Mouse (Mus musculus) heart, embryonic 10.5 days (tissue): ENCODE measurements at regions not wholly inside any gene's neighbourhood (a gene's known extent, or its start where the extent isn't known, plus 50 kb on each side); places are given as distances from the start of the nearest gene placed in this dataset.
"Not testable (repeated sequence)": the region's sequence is repeated elsewhere in the genome, so short reads cannot be mapped to it uniquely, and the experiment has no call there.

Experiments
- DNase-seq: peaks from one replicate; pipeline ENCODE4 v3.0.0-alpha.2; 2017; ENCODE audit warnings: low spot score
- H3K27ac ChIP-seq: fragments of 300-500 bp; sonication (generic); 2 replicates; pipeline ENCODE4 v1.5.1; 2016; ENCODE audit warnings: mild to moderate bottlenecking
- H3K27me3 ChIP-seq: fragments of 300-500 bp; sonication (generic); 2 replicates; pipeline ENCODE4 v1.6.1; 2016; ENCODE audit warnings: mild to moderate bottlenecking; ENCODE audit not compliant: poor library complexity, insufficient read depth, severe bottlenecking
- H3K36me3 ChIP-seq: fragments of 300-500 bp; sonication (generic); 2 replicates; pipeline ENCODE4 v1.6.1; 2016; ENCODE audit warnings: mild to moderate bottlenecking, moderate library complexity
- H3K4me1 ChIP-seq: fragments of 300-500 bp; sonication (generic); 2 replicates; pipeline ENCODE4 v1.6.1; 2016; ENCODE audit warnings: mild to moderate bottlenecking
- H3K4me3 ChIP-seq: fragments of 300-500 bp; sonication (generic); 2 replicates; pipeline ENCODE4 v1.5.1; 2016; ENCODE audit warnings: mild to moderate bottlenecking, moderate library complexity
- H3K9me3 ChIP-seq: fragments of 300-500 bp; sonication (generic); 2 replicates; pipeline ENCODE4 v1.6.1; 2016; ENCODE audit warnings: mild to moderate bottlenecking, moderate library complexity
- WGBS: fragments of 180-500 bp; shearing (Covaris S2); methylation state at CpG from one replicate; pipeline ENCODE4 v1.1.7; 2016; 5-methylcytosine and 5-hydroxymethylcytosine counted together

DNA sequence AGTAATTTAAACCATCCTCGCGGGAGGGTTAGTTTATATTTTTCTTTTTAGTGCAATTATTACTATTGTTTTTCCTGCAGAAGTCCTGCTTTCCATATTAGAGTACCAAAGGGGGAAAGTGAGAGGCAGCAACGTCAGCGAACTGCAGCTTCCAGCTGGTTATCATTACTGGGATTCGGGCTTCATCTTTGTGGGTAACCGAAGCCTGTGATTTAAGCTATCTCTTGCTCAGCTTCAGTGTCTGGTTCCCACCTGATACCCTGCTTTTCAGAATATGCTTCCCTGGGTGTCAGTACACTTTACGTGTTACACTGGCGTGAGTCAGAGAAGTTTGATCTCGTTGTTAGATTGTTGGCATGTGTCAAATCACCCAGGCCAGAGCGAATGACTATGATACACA is 539.3 kb downstream of the Bnc2 start:
- H3K27ac ChIP-seq = no peak overlapping the region
- 82% methylated on average over 10 of the region's 10 CpGs for WGBS
- H3K4me3 ChIP-seq = no peak overlapping the region
- no peaks in the 10 kb centered on the region for H3K9me3 ChIP-seq
- H3K4me1 ChIP-seq = no peaks in the 10 kb centered on the region
- DNase-seq = no peak
- H3K36me3 ChIP-seq = no peaks in the 10 kb centered on the region
- no peaks in the 10 kb centered on the region for H3K27me3 ChIP-seq

DNA sequence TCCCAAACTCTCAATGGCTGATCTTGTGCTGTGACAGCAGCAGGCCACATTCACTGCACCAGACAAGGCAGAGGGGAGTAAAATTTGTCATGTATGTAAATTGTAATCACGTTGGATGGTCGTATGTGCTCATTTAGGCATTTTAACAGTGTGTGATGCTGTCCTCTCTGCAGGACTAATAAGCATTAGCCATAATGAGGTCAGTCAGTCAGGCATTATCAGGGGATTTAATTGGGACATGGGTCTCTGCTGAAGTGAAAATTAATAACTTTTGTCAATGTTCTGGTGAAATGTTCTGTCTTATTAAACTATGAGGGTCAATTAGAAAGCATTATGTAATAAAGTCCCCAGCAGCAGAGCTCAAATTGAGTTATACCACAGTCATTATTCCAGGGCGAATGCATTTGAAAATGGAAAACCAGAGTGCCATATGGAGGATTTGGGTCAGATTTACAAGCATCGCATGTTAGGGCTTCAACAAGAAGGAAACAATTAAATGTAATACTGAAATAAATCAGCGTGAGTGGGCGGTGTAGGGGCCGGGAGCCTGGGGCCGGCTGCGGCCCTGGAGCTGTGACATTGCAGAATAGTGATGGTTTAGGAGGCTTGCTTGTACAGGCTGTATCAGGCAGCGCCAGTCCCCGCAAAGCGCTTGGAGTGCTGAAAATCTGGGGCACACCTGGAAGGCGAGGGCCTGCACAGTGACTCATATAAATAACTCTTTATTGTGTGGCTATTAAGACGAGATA is 537.7 kb downstream of the Bnc2 start:
- no peak overlapping the region for H3K4me3 ChIP-seq
- no peak overlapping the region for H3K27ac ChIP-seq
- no peaks in the 10 kb centered on the region for H3K9me3 ChIP-seq
- DNase-seq = no peak
- WGBS = 77% methylated on average over 14 of the region's 14 CpGs
- H3K4me1 ChIP-seq = no peaks in the 10 kb centered on the region
- no peaks in the 10 kb centered on the region for H3K36me3 ChIP-seq
- H3K27me3 ChIP-seq = no peaks in the 10 kb centered on the region

DNA sequence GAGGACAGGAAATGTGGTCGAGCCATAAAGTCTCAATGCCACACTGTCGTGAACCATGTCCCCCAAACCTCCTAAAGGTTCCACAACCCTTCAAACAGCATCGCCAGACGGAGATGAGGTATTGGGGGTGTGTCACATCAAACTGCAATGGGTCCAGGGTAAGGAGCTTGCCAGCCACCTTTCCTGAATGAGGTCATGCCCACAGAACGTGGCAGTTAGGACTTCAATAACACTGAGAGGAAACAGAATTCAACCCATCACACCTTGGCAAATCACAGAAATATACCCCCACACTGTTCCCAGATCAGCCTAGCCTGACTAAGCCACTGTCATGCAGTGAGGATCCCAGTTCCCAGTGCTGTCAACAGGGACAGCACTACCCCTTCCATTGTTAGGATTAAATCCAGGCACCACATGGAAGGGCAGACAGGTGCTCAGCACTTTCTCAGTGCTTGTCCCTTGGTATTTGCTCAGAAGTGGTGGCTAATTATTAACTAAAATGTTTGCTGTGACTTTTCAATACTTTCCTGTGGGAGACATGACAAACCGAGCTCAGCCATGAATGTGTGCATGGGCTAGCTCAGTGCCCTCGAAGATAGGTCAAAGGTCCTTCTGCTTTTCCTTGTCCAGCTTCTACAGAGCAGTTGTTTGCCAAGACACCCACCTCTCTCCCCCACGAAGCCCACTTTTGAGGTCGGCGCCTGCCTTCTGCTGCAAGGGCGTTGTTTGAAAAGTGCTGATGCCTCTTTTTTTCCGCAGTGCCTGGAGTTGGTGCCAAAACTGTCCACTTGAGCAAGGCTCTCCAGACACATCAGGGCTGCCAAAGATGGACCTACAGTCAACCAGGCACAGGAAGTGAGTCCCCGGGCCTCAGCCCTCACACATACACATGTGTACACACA is 525.7 kb downstream of the Bnc2 start:
- Histone ChIP-seq H3K27ac (no peak overlapping the region), H3K36me3 (no peaks in the 10 kb centered on the region), H3K9me3 (no peaks in the 10 kb centered on the region), H3K4me1 (peaks cover 14% of the 10 kb centered on the region), H3K27me3 (no peaks in the 10 kb centered on the region), H3K4me3 (no peak overlapping the region)
- no peak for DNase-seq
- WGBS = 76% methylated on average over 13 of the region's 13 CpGs

DNA sequence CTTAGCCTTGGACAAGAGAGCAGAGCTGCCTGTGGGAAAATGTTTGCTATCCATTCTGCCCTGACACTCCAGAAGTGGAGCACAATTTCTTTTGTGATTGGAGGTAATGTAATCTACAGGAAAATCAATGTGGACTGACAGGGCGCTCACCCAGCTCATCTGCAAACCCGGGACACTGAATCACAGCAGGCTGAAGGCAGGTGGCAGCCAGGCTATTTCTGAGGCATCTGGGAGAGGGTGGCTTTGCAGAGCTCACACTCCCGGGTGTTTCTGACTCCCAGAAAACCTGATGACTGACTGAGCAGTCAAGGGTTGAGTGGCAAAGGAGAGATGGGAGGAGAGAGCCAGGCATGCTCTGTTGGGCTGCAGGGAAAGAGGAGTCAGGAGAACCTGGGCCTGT is 524.4 kb downstream of the Bnc2 start:
- H3K4me3 ChIP-seq = no peak overlapping the region
- H3K36me3 ChIP-seq = no peaks in the 10 kb centered on the region
- WGBS = 41% methylated on average over 3 of the region's 3 CpGs
- DNase-seq = no peak
- peaks cover 14% of the 10 kb centered on the region for H3K4me1 ChIP-seq
- H3K27me3 ChIP-seq = no peaks in the 10 kb centered on the region
- no peaks in the 10 kb centered on the region for H3K9me3 ChIP-seq
- no peak overlapping the region for H3K27ac ChIP-seq

DNA sequence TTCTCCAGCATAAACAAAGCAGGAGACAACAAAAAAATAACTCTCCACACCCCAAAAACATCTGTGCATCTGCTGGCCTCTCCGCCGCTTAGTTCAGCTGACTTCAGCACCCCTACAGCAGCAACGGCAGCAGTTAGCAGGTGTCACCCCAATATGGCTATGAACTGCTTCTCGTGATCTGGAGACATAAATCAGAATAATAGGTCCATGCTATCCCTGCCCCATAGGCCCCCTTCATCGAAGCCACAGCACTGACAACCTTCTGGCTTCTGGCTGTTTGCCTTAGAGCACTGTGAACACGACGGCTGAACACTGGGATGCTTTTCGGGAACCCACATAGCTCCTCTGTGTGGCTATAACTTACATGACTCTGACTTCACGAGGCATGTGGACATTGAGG is 523.8 kb downstream of the Bnc2 start:
- no peak for DNase-seq
- 79% methylated on average over 9 of the region's 9 CpGs for WGBS
- Histone ChIP-seq H3K27ac (no peak overlapping the region), H3K4me3 (no peak overlapping the region), H3K9me3 (no peaks in the 10 kb centered on the region), H3K36me3 (no peaks in the 10 kb centered on the region), H3K4me1 (peaks cover 14% of the 10 kb centered on the region), H3K27me3 (no peaks in the 10 kb centered on the region)

DNA sequence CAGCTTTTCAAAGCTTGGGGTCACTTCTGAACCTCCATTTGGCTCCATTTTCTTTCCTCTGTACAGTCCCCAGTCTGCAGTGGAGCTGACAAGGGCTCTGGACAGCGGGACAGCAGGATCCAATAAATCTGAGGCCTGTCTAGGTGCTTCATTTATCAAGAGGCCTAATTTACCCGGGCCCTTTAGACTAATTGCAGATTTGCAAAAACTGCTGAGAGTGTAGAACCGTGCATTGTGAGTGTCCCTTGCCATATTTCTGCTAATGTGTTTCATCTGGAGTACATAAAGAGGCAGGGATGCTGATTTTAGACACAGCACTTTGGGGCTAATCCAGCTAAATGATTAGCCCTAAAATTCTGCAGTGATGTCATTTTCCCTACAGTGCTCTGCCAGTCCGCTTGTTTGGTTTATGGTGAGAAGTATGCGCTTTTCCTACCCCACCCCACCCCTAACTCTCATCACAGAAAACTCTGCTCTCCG is 523.1 kb downstream of the Bnc2 start:
- Histone ChIP-seq H3K27ac (no peak overlapping the region), H3K36me3 (no peaks in the 10 kb centered on the region), H3K4me1 (peaks cover 14% of the 10 kb centered on the region), H3K27me3 (no peaks in the 10 kb centered on the region), H3K4me3 (no peak overlapping the region), H3K9me3 (no peaks in the 10 kb centered on the region)
- WGBS = 54% methylated on average over 6 of the region's 6 CpGs
- no peak for DNase-seq

DNA sequence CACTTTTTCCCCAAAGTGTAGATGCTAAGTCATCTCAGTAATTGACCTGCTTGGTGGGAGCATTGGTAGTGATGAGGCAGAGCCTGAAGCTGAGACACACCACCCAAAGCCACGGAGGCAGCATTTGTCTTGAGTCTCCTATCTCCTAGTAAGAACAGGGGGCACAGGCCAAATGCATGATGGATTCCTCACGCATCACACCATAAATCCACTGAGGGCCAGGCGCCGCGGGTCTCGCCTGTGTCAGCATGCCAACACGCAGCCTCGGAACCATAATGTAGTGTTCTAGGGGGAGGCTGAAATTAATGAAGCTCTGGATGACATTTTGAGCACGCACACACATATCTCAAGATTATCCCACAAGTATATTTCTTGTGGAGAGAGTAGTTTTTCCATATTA is 521.5 kb downstream of the Bnc2 start:
- Histone ChIP-seq H3K36me3 (no peaks in the 10 kb centered on the region), H3K9me3 (no peaks in the 10 kb centered on the region), H3K27ac (no peak overlapping the region), H3K27me3 (no peaks in the 10 kb centered on the region), H3K4me1 (peaks cover 14% of the 10 kb centered on the region), H3K4me3 (no peak overlapping the region)
- DNase-seq = no peak
- 90% methylated on average over 9 of the region's 9 CpGs for WGBS

DNA sequence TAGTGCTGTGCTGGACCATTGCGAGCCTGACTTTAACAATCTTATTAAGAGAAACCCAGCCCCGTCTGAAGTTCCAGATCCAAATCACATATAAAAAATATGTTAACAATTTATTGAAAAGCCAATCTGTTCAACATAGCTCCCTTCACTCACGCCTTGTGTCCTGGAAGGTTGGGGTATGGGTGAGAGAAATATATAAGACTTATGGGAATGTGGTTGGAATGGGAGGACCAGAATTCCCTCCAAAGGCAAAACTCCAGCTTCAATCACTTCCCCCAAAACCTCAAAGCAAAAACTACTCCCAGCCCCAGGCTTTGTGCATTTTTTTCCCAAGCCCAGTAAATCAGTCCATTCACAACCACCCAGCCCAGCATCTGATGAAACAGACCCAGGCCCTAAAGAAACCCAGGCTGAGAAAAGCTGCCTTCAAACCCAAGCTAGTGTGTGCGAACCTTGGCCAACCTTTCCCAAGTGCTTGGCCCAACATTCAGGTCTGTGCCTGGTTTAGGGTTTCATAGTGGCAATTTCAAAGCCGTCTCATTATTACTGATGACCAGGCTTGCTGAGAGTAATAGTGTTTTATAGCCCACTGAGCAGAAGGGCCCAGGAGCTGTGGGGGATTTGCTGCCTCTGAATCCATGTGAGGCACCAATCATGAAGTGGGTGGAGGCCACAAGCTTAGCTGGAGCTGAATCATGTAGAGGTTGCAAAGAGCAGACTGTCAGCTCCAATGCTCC is 517.0 kb downstream of the Bnc2 start:
- Histone ChIP-seq H3K4me3 (no peak overlapping the region), H3K9me3 (no peaks in the 10 kb centered on the region), H3K27ac (no peak overlapping the region), H3K4me1 (no peaks in the 10 kb centered on the region), H3K27me3 (no peaks in the 10 kb centered on the region), H3K36me3 (no peaks in the 10 kb centered on the region)
- WGBS = 88% methylated on average over 5 of the region's 5 CpGs
- DNase-seq = no peak

DNA sequence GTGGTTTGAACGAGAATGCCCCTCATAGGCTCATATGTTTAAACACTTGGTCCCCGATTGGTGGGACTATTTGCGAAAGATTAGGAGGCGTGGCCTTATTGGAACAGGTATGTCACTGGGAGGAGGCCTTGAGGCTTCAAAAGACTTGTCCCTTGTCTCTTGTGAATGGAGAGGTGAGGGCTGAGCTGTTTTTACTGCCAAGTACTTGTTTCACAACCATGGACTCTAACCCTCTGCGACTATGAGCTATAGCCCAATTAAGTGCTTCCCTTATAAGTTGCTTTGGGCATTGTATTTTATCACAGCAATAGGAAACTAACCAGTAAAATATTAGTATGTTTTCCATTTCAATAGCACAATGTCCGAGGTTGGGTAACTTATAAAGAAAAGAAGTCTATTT is 511.7 kb downstream of the Bnc2 start:
- WGBS = 88% methylated on average over 6 of the region's 6 CpGs
- DNase-seq = no peak
- Histone ChIP-seq H3K27me3 (no peaks in the 10 kb centered on the region), H3K36me3 (no peaks in the 10 kb centered on the region), H3K4me1 (no peaks in the 10 kb centered on the region), H3K4me3 (no peak overlapping the region), H3K27ac (no peak overlapping the region), H3K9me3 (no peaks in the 10 kb centered on the region)

DNA sequence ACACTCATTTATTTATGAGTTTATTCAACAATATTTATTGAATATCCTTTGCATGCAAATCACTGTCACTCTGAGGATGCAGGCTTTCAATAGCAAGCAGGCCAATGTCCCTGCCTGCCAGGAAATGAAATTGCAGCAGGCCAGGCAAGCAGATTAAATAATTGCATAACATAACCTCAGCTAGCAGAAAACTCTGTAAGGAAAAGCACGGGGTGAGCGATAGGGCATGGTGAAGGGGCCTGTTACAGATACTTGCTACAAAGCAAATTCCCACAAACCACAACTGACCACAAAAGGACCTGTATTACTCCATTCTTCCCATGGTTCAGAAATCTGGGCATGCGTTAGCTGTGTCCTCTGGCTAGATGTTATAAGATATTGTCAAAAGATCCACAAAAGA is 509.8 kb downstream of the Bnc2 start:
- no peak for DNase-seq
- 81% methylated on average over 3 of the region's 3 CpGs for WGBS
- H3K36me3 ChIP-seq = no peaks in the 10 kb centered on the region
- no peak overlapping the region for H3K4me3 ChIP-seq
- no peaks in the 10 kb centered on the region for H3K4me1 ChIP-seq
- H3K27me3 ChIP-seq = no peaks in the 10 kb centered on the region
- no peaks in the 10 kb centered on the region for H3K9me3 ChIP-seq
- no peak overlapping the region for H3K27ac ChIP-seq

DNA sequence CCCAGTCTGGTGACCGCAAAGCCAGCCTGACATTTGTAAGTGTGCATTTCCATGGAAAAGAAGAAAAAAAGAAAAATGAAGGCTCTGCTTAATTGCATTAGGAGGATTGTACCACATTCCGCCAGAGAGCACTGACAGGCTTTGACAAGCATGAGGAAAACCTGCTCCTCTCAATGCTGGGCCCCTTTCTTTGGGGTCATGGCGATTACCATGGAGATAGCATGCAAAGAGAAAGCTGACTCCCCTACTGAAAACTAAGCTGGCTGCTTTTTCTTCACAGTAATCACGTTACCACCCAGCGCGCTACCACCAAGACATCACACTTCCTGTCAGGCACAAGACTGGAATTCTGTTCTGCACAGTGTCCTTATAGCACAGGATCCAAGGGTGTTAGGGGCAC is 502.2 kb downstream of the Bnc2 start:
- Histone ChIP-seq H3K36me3 (no peaks in the 10 kb centered on the region), H3K4me3 (no peak overlapping the region), H3K9me3 (no peaks in the 10 kb centered on the region), H3K27me3 (no peaks in the 10 kb centered on the region), H3K27ac (no peak overlapping the region), H3K4me1 (peaks cover 9% of the 10 kb centered on the region)
- WGBS = 37% methylated on average over 6 of the region's 6 CpGs
- DNase-seq = no peak

DNA sequence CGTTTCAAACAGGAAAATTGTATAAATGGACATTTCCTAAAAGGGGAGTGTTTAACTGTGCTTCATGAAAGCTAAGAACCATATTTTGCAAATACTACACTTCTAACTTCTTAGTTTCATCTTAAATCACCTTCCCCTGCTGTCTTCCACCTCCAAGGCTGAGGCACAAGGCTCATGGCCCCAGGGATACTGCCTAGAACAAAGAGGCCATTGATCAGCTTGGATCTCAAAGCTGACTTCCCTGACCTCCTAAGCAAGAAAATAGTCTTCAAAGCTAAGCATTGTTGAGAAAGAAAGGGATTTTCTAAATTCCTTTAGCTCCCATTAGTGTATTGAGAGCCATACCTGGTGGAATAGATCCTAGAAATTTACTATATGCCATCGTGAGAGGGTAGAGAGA is 501.6 kb downstream of the Bnc2 start:
- Histone ChIP-seq H3K27me3 (no peaks in the 10 kb centered on the region), H3K4me1 (peaks cover 9% of the 10 kb centered on the region), H3K9me3 (no peaks in the 10 kb centered on the region), H3K36me3 (no peaks in the 10 kb centered on the region), H3K4me3 (no peak overlapping the region), H3K27ac (no peak overlapping the region)
- no peak for DNase-seq
- WGBS = 74% methylated on average over 2 of the region's 2 CpGs

DNA sequence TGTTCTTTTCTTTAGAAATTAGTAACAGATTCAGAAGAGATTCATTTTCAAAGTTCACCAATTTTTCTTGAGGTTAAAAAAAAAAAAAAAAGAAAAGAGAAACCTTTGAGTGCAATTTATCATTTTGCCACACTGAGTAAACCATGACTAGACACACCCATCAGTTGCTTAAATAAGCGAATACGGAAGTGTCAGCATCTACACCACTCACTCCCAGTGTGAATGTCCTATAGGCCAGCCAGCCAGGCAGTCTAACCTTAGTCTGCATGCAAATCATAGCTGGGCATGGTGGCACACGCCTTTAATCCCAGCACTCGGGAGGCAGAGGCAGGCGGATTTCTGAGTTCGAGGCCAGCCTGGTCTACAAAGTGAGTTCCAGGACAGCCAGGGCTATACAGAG is 498.6 kb downstream of the Bnc2 start:
- not testable (repeated sequence) for H3K27me3 ChIP-seq, DNase-seq, H3K36me3 ChIP-seq, H3K9me3 ChIP-seq, H3K4me3 ChIP-seq, H3K27ac ChIP-seq, H3K4me1 ChIP-seq
- 96% methylated on average over 6 of the region's 6 CpGs for WGBS
